Mouse (Mus musculus): Measurements from ENCODE around the gene Megf11.
"Not testable (repeated sequence)": the region's sequence is repeated elsewhere in the genome, so short reads cannot be mapped to it uniquely, and the experiment has no call there.

Megf11 gene

GRCm38 (mm10) chr9:64649892-64650291 lies 264.5 kb downstream of the Megf11 start:
- CTCF ChIA-PET, result interaction anchor here (0.7 kb wide), 1 partner anchor 11 kb away, joined by 4 read pairs; no protein-coding TSS in a partner anchor

GRCm38 (mm10) chr9:64651181-64651580 lies 265.8 kb downstream of the Megf11 start:
- CTCF ChIA-PET, result no interaction called here

GRCm38 (mm10) chr9:64651689-64652088 lies 266.3 kb downstream of the Megf11 start:
- CTCF ChIA-PET, result no interaction called here

GRCm38 (mm10) chr9:64652138-64652537 lies 266.7 kb downstream of the Megf11 start:
- CTCF ChIA-PET, result no interaction called here

GRCm38 (mm10) chr9:64652841-64653361 lies 267.5 kb downstream of the Megf11 start:
- CTCF ChIA-PET, result no interaction called here

GRCm38 (mm10) chr9:64654723-64655122 lies 269.3 kb downstream of the Megf11 start:
- CTCF ChIA-PET, result no interaction called here

GRCm38 (mm10) chr9:64656613-64657012 lies 271.2 kb downstream of the Megf11 start:
- CTCF ChIA-PET, result no interaction called here

- CTCF ChIA-PET, result no interaction called here
Measured at GRCm38 (mm10) chr9:64660222-64660621, 274.8 kb downstream of the Megf11 start.

- CTCF ChIA-PET, result no interaction called here
Measured at GRCm38 (mm10) chr9:64664612-64665011, 279.2 kb downstream of the Megf11 start.

GRCm38 (mm10) chr9:64666549-64666948 lies 281.1 kb downstream of the Megf11 start:
- CTCF ChIA-PET, result no interaction called here

- CTCF ChIA-PET, result no interaction called here
Measured at GRCm38 (mm10) chr9:64667513-64667912, 282.1 kb downstream of the Megf11 start.

- CTCF ChIA-PET, result no interaction called here
Measured at GRCm38 (mm10) chr9:64668001-64668400, 282.6 kb downstream of the Megf11 start.

GRCm38 (mm10) chr9:64671341-64672319 lies 286.2 kb downstream of the Megf11 start:
- CTCF ChIA-PET, result not testable (repeated sequence)

- CTCF ChIA-PET, result no interaction called here
Measured at GRCm38 (mm10) chr9:64687122-64688014, 301.9 kb downstream of the Megf11 start.

- CTCF ChIA-PET, result no interaction called here
Measured at GRCm38 (mm10) chr9:64688015-64688394, 302.6 kb downstream of the Megf11 start.

GRCm38 (mm10) chr9:64690771-64691170 lies 305.3 kb downstream of the Megf11 start:
- CTCF ChIA-PET, result interaction anchor here (0.6 kb wide), 1 partner anchor 8 kb away, joined by 3 read pairs; no protein-coding TSS in a partner anchor

- CTCF ChIA-PET, result interaction anchor here (0.6 kb wide), 1 partner anchor 8 kb away, joined by 3 read pairs; no protein-coding TSS in a partner anchor
Measured at GRCm38 (mm10) chr9:64691176-64691575, 305.8 kb downstream of the Megf11 start.

- CTCF ChIA-PET, result no interaction called here
Measured at GRCm38 (mm10) chr9:64693094-64693493, 307.7 kb downstream of the Megf11 start.

GRCm38 (mm10) chr9:64695266-64695665 lies 309.8 kb downstream of the Megf11 start:
- CTCF ChIA-PET, result interaction anchor here (0.6 kb wide), 2 partner anchors 173 to 1997 kb away, joined by 5 to 19 read pairs; no protein-coding TSS in a partner anchor

- CTCF ChIA-PET, result no interaction called here
Measured at GRCm38 (mm10) chr9:64696404-64696803, 311.0 kb downstream of the Megf11 start.

GRCm38 (mm10) chr9:64697006-64697405 lies 311.6 kb downstream of the Megf11 start:
- CTCF ChIA-PET, result no interaction called here

- CTCF ChIA-PET, result no interaction called here
Measured at GRCm38 (mm10) chr9:64697677-64698076, 312.3 kb downstream of the Megf11 start.

All from spleen, embryonic (tissue).